Mouse (Mus musculus): ENCODE measurements around the gene Olfr773.
"Not testable (repeated sequence)": the region's sequence is repeated elsewhere in the genome, so short reads cannot be mapped to it uniquely, and the experiment has no call there.

Olfr773 gene

GRCm38 (mm10) chr10:129187319-129187718 lies at the start of gene Olfr773:
Gene Olfr773 (minus strand): TSS chr10:129187419.
- not testable (repeated sequence) for DNase-seq (ENCODE audit: extremely low read depth, low read depth)

DNA sequence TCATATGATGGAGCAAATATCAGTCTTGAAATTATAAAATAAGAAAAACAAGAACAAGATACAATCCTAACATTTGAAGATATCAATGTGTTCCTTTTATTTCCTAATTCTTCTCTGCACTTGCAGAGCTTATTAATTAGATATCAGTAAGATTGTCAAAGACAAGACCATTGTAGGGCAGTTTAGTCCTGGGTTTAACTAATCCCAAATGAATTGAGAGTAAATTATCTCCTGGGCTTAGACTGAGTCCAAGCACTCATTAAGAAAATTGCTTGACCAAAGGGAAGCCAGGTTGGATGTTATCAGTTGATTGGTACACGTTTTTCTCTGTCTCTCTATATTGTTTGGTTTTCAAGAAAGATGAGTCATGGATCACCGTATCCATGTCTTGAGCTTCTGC lies 48.7 kb upstream of the Olfr773 start, which contains the start of gene Olfr774:
TSS of gene Olfr774 (plus strand) at position 301 of the 400 bp plus-strand sequence.
- DNase-seq (ENCODE audit: extremely low read depth, low read depth): no peak

GRCm38 (mm10) chr10:129230737-129231136 lies 43.5 kb upstream of the Olfr773 start:
- DNase-seq (ENCODE audit: extremely low read depth, low read depth): no peak

GRCm38 (mm10) chr10:129177821-129178220 lies 9.4 kb downstream of the Olfr773 start, which contains the start of gene Olfr772:
Gene Olfr772 (minus strand): TSS chr10:129177921.
- not testable (repeated sequence) for DNase-seq (ENCODE audit: extremely low read depth, low read depth)

- DNase-seq (ENCODE audit: extremely low read depth, low read depth): no peak
Observed at GRCm38 (mm10) chr10:129164651-129165050, 22.6 kb downstream of the Olfr773 start, which contains the start of gene Olfr771. Gene Olfr771 (minus strand): TSS chr10:129164751.

DNA sequence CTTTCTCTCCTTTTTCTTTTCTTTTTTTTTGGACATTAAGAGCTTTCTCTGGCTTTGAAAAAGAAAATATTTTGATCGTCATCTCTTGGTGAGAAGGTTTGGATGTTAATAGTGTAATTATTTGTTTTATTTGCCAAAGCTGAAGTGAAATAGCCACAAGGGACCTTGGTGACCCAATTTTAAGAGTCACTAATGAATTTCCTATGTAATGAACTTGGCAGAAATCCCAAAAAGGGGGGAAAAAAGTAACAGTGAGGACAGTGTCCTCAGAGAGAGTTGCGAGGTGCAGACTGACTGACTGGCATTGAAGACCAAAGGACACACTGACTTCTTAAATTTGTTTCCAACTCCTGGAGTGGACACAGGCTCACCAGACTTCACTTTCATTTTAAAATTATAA lies 48.3 kb downstream of the Olfr773 start, which contains the start of gene Olfr770:
TSS of gene Olfr770 (minus strand) at position 101 of the 400 bp plus-strand sequence.
- no peak for DNase-seq (ENCODE audit: extremely low read depth, low read depth)

All from MEL-GATA-1-ER (cell line).